Mouse (Mus musculus): ENCODE data around the gene Ap1m1.

GRCm38 (mm10) chr8:72260585-72260984 is 20.8 kb downstream of the Ap1m1 start:
- TF ChIP-seq EP300 (IDR thresholded peaks at IDR 0.05; ENCODE audit: low read depth) (no peak), CTCF (IDR thresholded peaks at IDR 0.05; ENCODE audit: low read depth) (no peak)

Data from liver, postnatal 0 days (tissue).